Mouse (Mus musculus): ENCODE data around the gene Ttc27. TPM values are rescaled to one million over a fixed set of nuclear protein-coding genes. Genes with fewer than 3 reads are reported as not detected.

Gene Ttc27
- total RNA-seq, 2 experiments from 2014 or later, result 19.0 to 23.0 TPM

- no peak for DNase-seq (ENCODE audit: extremely low spot score in 1 of 2, low spot score in 1 of 2)
These were observed 93.5 kb downstream of the Ttc27 start for GRCm38 (mm10) chr17:74810892-74811625.

DNA sequence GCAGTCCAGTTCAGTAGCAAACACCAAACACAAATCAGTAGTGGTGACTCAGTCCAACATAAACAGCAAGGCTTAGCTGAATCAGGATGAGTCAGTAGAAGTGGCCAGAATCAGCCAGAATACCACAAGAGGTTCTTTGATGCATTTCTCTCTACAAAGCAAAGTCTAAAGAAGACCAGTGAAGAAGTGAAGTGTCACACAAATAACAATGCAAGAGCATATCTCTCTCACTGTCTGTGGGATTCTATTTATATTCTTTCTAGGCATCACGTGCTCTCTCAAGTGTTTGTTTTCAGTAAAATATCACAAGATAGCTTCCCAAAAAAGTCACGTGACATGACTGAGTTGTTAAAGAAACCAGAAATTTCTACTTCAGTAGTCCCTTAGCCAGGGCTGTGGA lies 102.2 kb downstream of the Ttc27 start:
- no peak for DNase-seq (ENCODE audit: extremely low spot score in 1 of 2, low spot score in 1 of 2)

GRCm38 (mm10) chr17:74830851-74831250 lies 113.3 kb downstream of the Ttc27 start:
- DNase-seq (ENCODE audit: extremely low spot score in 1 of 2, low spot score in 1 of 2), result no peak

DNA sequence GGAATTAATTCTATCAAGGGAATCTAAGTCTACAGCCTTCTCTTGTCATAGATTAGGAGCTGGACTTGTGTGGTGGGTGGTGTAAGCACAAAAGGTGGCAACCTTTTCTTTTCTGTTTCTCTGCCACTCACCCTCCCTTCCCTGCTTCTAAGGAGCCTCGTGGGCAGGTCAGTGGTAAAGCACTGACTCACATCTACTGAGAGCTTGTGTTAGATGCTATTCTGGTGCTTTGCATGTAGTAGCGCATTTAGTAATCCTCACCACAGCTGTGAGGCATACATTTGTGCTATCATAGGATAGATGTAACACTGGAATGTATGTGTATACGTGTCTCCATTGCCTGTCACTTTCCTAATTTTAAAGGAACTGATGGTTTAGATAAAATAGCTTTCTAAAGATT lies 124.2 kb downstream of the Ttc27 start:
- no peak for DNase-seq (ENCODE audit: extremely low spot score in 1 of 2, low spot score in 1 of 2)

DNA sequence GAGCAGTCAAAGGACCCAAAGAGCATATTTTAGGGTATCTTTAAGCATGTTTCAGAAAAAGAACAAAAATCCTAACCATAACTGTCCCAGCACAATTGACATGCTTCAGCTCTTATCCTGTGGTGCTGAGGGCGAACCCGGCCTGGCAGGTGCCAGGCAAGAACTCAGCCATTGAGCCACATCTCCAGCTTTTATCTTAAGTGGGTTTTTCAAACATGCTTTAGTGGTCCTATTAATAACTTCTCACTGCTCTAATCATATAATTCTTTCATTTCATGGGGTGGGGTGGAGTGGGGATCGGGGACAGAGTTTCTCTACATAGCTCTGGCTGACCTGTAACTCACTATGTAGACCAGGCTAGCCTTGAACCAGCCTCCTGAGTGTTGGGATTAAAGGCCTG lies 125.1 kb downstream of the Ttc27 start:
- DNase-seq (ENCODE audit: extremely low spot score in 1 of 2, low spot score in 1 of 2), result no peak

- DNase-seq (ENCODE audit: extremely low spot score in 1 of 2, low spot score in 1 of 2), result no peak
These were observed 126.0 kb downstream of the Ttc27 start for GRCm38 (mm10) chr17:74843486-74843885.

GRCm38 (mm10) chr17:74846031-74846891 lies 128.7 kb downstream of the Ttc27 start:
- DNase-seq (ENCODE audit: extremely low spot score in 1 of 2, low spot score in 1 of 2), result no peak

DNA sequence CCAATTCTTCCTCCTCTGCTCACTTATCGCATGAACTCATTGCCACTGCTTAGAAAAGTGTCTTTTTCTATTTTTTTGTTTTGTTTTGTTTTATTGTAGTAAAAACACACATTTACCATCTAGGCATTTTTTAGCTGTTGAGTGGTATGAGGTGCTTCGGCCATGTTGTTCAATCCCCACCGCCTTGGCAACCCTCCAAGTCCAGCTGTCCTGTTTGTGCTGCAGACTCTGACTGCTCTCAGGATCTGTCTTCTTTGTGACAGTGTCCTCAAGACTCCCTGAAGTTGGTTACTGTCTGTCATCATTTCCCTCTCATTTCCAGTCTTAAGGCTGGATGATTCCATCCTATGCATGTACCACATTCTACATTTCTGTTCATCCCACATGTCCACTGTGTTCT lies 132.7 kb downstream of the Ttc27 start:
- no peak for DNase-seq (ENCODE audit: extremely low spot score in 1 of 2, low spot score in 1 of 2)

DNA sequence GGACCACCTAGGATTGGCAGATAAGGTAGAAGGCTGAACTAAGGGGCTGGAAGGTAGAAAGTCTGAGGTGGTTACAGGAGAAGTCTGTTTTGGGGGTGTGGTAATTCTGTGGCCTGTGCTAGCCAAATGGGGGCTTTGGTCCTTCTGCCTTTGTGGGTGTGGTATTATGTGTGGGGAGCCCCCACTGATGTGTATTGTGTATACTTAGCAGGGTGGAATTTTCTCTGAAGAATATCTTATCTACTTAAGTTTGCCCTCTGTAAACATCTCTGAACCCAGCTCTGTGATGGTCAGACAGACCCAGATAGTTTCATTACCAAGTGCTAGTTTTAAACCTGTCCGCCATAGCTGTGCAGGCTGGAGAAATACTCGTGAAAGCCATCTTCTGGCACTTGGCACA lies 141.8 kb downstream of the Ttc27 start:
- DNase-seq (ENCODE audit: extremely low spot score in 1 of 2, low spot score in 1 of 2), result no peak

DNA sequence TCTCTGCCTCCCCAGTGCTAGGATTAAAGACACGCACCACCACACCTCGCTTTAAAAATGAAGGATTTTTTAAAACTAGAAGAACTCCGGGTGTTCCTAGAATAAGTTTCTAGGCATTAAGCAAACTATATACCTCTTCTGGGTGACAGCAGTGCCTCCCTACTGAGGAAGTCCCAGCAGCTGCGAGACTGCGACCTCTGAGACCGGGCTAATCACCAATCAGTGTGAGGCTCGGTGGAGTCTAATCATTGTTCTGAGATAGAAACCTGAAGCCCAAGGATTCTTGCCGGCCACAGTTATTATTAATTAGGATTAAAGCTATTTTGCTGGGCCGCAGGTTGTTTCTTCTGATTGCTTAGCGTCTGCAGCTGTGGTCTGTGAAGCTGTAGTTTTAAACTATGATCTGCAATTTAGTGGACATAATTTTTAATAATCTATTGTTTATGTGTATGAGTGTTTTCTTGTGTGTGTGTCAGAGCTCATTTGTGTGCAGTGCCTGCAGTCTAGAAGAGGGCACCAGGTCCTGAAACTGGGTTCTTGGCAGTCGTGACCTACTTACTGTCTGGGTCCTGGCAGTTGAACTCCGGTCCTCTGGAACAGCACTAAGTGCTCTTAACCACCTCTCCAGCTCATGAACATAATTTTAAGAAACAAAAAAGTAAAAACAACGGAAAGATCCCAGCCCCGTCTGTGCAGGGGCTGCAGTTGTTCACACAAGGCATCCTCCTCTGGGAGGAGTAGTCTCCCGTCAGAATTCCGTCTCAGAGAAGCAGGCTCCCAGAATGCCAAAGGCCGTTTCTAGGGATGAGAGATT lies 142.9 kb downstream of the Ttc27 start:
- DNase-seq (ENCODE audit: extremely low spot score in 1 of 2, low spot score in 1 of 2), result no peak

- no peak for DNase-seq (ENCODE audit: extremely low spot score in 1 of 2, low spot score in 1 of 2)
These were observed 146.3 kb downstream of the Ttc27 start for GRCm38 (mm10) chr17:74863845-74864244.

GRCm38 (mm10) chr17:74864790-74865548 lies 147.4 kb downstream of the Ttc27 start:
- no peak for DNase-seq (ENCODE audit: extremely low spot score in 1 of 2, low spot score in 1 of 2)

DNA sequence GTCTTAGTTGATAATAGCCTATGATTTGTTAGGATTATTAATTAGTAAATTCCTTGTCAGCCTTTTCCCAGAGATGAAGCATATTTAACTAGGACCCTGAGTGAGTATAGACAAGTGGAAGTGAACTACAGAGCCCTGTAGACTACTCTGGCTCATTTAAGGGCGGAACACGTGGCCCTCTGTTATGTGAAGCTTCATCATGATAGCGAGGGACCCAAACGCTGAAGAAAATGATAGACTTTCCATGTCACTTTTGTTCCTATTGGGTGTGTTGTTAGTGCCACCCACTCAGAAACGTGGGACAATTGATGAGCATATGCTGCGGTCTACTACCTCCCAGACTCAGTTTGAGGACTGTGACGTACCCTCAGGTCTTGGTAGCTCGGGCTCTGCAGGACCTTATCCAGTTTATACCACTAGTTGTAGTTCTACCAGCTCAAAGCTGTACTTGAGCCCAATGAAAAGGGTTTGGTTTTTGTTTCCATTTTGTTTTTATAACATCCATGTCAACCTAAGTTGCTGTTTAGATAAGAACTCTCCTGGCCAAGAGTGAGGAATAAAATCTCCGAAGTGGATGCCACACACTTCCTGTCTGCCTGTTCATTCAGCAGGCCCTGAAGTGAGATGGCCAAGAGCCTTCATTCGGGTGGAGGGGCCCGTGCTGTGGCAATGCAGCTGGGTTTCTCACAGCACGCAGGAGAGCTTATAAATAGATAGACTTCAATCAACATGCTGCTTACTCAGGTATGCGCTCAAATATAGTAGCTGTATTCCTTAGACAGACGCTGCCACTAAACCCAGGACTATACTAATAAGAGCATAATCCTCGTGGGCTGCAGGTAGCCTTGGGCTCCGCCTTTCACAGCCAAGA lies 148.4 kb downstream of the Ttc27 start:
- no peak for DNase-seq (ENCODE audit: extremely low spot score in 1 of 2, low spot score in 1 of 2)

DNA sequence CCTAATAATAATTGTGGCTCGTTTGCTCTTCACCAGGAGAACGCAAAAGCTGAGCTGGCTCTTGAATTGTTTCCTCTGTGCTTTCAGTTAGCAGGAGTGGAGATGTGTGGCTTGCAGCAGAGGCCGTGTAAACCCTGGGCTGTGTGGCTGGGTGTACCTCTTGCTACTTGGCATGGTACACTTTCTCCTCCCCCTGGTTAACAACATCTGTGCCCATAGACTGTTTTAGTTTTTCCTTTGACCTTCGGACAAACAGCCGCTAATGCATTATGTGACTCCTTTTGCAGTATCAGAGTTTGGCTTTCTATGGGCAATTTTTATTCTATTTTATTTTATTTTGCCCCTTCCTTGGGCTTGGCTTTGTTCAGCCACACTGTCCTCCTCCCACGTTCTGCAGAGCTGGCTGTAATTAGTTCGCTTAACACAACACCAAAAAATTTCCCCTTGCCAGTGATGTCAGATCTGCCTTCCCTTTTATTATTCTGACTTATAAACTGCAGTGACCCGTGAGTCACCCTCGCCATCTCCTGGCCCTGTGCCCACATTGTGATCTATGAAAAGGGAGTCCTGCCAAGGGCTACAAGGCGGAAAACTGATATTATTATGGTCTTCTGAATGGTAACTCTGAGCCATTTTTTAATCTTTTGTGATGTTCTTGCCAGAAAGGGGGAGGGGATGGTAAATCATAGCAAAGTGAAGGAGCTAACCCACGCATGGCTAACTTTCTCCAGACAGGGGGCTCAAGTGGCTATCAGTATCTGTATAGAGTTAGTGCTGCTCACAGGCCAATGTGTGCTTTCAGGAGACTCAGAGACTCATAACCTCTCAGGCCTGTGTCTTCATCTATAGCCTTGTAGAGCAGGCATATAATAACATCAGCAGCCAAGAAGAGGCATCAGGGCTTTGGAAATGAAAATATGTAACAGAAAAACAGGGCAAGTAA lies 149.3 kb downstream of the Ttc27 start:
- DNase-seq (ENCODE audit: extremely low spot score in 1 of 2, low spot score in 1 of 2), result no peak

- no peak for DNase-seq (ENCODE audit: extremely low spot score in 1 of 2, low spot score in 1 of 2)
These were observed 150.8 kb downstream of the Ttc27 start for GRCm38 (mm10) chr17:74868185-74868907.

DNA sequence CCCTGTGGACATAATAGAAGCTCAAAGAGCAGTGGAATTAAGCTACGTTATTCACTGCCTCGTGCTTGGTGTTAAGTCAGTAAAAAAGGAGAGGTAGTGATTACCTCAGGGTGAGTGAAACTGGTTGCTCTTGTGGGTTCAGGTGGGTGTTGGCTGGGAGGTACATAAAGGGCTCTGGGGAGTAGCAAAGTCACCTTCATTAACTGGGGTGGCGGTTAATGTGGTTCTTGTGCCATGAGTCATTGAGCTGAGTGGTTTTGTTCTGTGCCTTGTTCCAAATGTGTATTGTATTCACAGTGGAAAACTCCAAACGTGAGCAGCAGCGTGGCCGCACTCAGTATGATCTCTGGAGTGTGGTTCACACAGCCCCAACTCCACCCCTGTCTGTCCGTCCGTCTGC lies 152.0 kb downstream of the Ttc27 start:
- no peak for DNase-seq (ENCODE audit: extremely low spot score in 1 of 2, low spot score in 1 of 2)

Data from layer of hippocampus, postnatal 25 days (tissue).